ENCODE assay signal across 8 mouse cellular contexts in genomic region chr2:135957689-135958088, GRCm38 (mm10).
DNase-seq lines count a peak whose midpoint lies in the region; ATAC-seq lines count a peak whose summit lies in the region.

No protein-coding gene starts in this region.

- no peak overlapping the region for H3K9ac ChIP-seq in kidney, embryonic 15.5 days

- no peaks in the 10 kb centered on the region for H3K9me3 ChIP-seq in kidney, embryonic 15.5 days (replicated peaks)

- H3K36me3 ChIP-seq in kidney, embryonic 15.5 days: 0 out of 2 replicates have a peak, but pooled peaks cover 2% of the 10 kb centered on the region

- 0 out of 2 replicates have a peak, but pooled peaks cover 2% of the 10 kb centered on the region for H3K4me1 ChIP-seq in kidney, embryonic 15.5 days

- no peaks in the 10 kb centered on the region for H3K27me3 ChIP-seq in kidney, embryonic 15.5 days

- peak; percentile 6 to 9 for DNase-seq in CD8-positive naive resting alpha-beta T cell, adult 2 months (ENCODE audit: low read depth in 2 of 2, low spot score in 2 of 2)
- DNase-seq in adrenal gland, adult 2 months: peak; percentile 53
- peak; percentile 76 for DNase-seq in embryo, embryonic 11 days
- peak; percentile 50 for DNase-seq in liver
- peak; percentile 76 for DNase-seq in testis, postnatal 10 days (ENCODE audit: low spot score)

- 29% methylated on average over 7 of the region's 7 CpGs for WGBS in kidney, embryonic 15.5 days

- no peak overlapping the region for H3K27ac ChIP-seq in kidney, embryonic 15.5 days

- ATAC-seq in granulocyte monocyte progenitor cell, adult 5-6 weeks (replicated peaks; ENCODE audit: poor library complexity, severe bottlenecking): peak; percentile 97
- ATAC-seq in kidney, embryonic 15.5 days (replicated peaks; ENCODE audit: low FRiP score): peak; percentile 74; the same call in 1 of the 2 replicates
- ATAC-seq in monocyte, adult 5-6 weeks (replicated peaks; ENCODE audit: insufficient number of reproducible peaks, low FRiP score, low TSS enrichment, poor library complexity, severe bottlenecking): peak; percentile 69; the same call in 1 of the 2 replicates

- no peak overlapping the region for H3K4me2 ChIP-seq in kidney, embryonic 15.5 days

- H3K4me3 ChIP-seq in kidney, embryonic 15.5 days (replicated peaks): no peak overlapping the region

Comparison
In these comparisons a context has a peak if more than half of its experiments do, and no peak if none do; other contexts are left out.
1. DNase-seq: peak in every context shown above with its lines; median percentile 76 in embryo, embryonic 11 days; 76 in testis, postnatal 10 days; 53 in adrenal gland, adult 2 months; 50 in liver; 8 in CD8-positive naive resting alpha-beta T cell, adult 2 months.